Mouse (Mus musculus) spleen, postnatal 14 days (tissue): ENCODE measurements around the gene Brap.

ENCODE experiments used
- DNase-seq, 2 experiments: peaks; one replicate each; pipeline ENCODE4 v3.0.0; 2021 to 2022; ENCODE audit warnings: low spot score in 2 of 2

Brap gene

DNA sequence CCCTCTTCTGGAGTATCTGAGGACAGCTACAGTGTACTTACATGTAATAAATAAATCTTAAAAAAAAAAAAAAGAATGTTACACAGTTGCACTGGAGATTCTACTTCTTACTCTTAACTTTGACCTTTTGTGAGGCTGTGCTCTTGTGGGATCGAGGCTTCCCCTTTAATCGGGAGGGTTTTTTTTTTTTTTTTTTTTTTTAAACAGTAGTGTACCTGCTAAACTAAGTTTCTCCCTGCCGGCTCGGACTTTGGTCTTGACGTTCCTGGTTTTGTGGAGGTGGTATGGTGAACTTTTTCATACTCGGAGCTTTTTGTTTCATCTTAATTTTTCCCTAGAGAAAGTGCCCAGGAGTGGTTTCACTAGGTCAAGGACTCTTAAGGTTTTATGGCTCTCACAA, 54.6 kb downstream of the Brap start:
- no peak for DNase-seq

DNA sequence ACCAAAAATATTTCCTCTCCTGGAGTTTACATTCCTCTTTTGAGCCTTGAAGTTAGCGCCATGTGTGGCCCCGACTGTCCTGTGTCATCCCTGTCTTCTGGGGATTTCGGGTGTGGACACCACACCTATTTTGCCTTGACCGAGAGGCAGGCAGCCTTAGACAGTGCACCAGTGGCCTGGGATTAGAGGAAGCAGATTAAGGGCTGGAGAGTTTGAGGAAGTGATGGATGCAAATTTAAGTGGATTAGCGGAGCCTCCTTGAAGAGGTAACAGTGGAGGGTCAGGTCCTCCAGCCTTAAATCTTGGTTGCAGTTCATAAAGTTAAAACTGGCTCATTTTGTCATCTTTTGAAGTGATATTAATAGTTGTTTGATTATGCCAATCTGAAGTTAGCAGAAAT, 58.1 kb downstream of the Brap start:
- no peak for DNase-seq

GRCm38 (mm10) chr5:121720888-121721585, 60.7 kb downstream of the Brap start:
- no peak for DNase-seq

GRCm38 (mm10) chr5:121721841-121722240, 61.5 kb downstream of the Brap start:
- DNase-seq = no peak

- DNase-seq = no peak
Observed at GRCm38 (mm10) chr5:121724678-121725077, 64.3 kb downstream of the Brap start.

DNA sequence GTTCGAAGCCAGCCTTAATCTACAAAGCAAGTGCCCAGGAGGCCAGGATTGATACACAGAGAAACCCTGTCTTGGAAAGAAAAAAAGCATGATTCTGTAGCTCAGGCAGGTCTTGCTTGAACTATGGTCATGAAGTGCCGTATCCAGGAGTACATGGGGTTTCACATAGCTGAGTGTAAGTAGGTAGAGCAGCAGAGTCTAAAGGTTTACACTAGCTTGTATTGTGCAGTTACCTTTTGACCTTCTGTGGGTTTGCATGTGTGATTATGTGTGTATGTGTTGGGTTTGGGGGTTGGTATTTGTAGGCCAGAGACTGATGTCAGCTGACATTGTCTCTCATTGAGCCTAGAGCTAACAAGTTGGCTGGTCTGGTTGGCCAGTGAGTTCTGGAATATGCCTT, 69.7 kb downstream of the Brap start:
- no peak for DNase-seq

- DNase-seq = no peak
Observed at GRCm38 (mm10) chr5:121736641-121737040, 76.3 kb downstream of the Brap start.
